Mouse (Mus musculus) ovary, postnatal 14 days (tissue): ENCODE data around the gene Mapk13.
"Not testable (repeated sequence)": the region's sequence is repeated elsewhere in the genome, so short reads cannot be mapped to it uniquely, and the experiment has no call there.

Source experiments
- DNase-seq: peaks from one replicate; pipeline ENCODE4 v3.0.0; 2022; ENCODE audit warnings: low spot score

Gene Mapk13

GRCm38 (mm10) chr17:28814529-28815097 is 45.5 kb downstream of the Mapk13 start:
- no peak for DNase-seq

DNA sequence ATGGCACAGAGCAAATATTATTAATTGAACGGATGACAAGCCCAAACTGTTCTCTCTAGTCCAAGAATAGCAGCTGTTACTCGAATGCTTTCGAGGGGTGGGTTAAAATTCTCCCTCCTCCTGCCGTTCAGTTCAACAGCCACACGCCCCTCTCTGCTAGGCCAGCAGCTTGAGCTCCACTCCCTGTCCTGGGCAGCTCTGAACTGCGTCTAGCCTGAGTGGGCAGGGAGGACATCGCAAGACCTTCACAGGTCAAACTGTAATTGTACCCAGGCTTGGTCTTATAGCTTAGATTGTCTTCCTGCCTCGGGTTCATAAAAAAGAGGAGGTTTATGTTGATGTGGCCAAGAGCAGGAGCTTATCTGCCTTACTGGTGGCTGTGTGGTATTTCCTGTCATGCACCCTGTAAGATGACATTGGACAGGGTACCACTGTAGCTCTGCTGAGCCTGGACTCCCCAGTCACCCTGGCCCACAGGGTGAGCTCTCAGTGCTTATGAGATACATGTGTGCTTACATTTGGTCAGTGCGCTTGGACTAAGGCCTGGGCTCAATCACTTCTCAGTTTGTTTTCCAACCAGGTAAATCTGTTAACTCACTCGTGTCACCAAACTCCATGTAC is 46.4 kb downstream of the Mapk13 start:
- DNase-seq: no peak

GRCm38 (mm10) chr17:28816326-28816725 is 47.2 kb downstream of the Mapk13 start:
- DNase-seq: not testable (repeated sequence)

DNA sequence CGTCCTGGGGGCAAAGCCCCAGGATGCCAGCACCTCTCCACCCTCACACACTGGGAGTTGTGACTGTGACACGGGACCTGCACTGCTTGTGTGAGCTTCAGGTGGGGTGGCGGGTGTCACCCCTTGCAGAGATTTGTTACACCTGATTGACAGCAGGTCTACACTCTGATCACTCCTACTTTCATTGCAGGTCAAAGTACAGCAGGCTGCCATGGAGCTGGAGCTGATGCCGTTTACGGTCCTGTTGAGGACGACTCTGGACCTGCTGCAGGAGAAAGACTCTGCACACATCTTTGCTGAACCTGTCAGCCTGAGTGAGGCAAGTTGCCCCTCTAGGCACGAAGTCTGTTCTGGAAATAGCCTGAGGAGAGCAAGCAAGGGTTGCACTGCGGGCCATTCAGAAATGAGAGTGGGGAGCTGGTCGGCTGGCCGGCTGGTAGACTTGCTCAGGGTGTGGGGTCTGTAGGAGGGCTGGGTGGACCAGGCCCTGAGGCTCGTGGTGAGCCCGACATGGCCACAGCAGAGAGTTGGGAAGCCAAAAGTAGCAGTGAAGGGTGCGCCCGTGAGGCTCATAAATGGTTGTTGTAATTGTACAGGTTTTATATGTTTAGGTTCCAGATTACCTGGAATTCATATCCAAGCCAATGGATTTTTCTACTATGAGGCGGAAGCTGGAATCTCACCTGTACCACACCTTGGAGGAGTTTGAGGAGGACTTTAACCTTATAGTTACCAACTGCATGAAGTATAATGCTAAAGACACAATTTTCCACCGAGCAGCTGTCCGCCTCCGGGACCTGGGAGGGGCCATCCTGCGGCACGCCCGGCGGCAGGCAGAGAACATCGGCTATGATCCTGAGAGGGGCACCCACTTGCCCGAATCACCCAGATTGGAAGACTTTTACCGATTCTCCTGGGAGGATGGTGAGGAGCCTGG is 48.0 kb downstream of the Mapk13 start:
- DNase-seq: no peak

GRCm38 (mm10) chr17:28820189-28820588 is 51.1 kb downstream of the Mapk13 start:
- DNase-seq: no peak

DNA sequence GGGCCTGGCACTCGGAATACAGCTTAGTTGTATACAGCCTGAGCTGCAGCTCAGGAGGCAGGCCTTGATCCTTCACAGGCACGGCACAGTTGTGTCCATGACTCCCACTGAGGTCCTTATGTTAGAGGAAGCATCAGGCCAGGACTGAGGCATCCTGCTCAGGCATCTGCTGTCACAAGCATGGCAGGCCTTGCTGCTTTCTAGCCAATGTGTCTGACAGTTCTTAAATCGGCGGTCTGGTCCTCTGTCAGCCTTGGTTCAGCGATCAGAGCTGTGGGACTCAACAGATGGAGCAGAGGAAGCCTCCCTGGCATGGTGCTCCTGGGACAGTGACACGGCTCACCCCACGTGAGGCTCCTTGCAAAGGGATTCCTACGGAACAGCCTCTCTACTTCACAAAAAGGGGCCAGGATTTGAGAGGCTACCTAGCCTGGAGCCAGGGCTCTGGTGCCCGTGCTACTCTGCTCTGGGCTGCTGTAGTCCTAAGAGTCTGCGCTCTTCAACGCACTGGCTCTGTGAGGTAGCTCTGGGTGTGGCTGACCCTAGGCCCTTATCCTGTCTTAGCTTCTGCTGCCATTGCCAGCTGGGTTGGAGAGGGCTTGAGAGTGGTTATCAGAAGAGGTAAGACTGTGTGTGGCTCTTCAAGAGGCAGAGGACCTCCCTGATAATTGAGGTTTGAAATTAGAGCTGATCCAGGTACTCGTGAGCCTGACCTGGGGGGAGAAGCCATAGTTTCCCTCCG is 54.1 kb downstream of the Mapk13 start:
- DNase-seq: no peak

- no peak for DNase-seq
These were observed 54.7 kb downstream of the Mapk13 start for GRCm38 (mm10) chr17:28823749-28824148.

- DNase-seq: no peak
These were observed 55.8 kb downstream of the Mapk13 start for GRCm38 (mm10) chr17:28824896-28825295.

- no peak for DNase-seq
These were observed 56.4 kb downstream of the Mapk13 start for GRCm38 (mm10) chr17:28825359-28826041.

- no peak for DNase-seq
These were observed 58.7 kb downstream of the Mapk13 start for GRCm38 (mm10) chr17:28827665-28828231.

GRCm38 (mm10) chr17:28829120-28829519 is 60.0 kb downstream of the Mapk13 start:
- no peak for DNase-seq
